Mouse (Mus musculus) heart, adult 2 months (tissue): Measurements from ENCODE around the gene Smg6. TPM values are rescaled to one million over a fixed set of nuclear protein-coding genes. Genes with fewer than 3 reads are reported as not detected.

Experiments
- DNase-seq, 2 experiments: peaks; one replicate each; pipeline ENCODE4 v3.0.0; 2021
- H3K27ac ChIP-seq: fragments of 200-600 bp; 2 replicates; pipeline ENCODE4 v1.8.1; 2022
- H3K27me3 ChIP-seq: fragments of 200-500 bp; 2 replicates; pipeline ENCODE4 v1.6.1; 2012; ENCODE audit warnings: mild to moderate bottlenecking, low read length, inconsistent platforms, mixed read lengths; ENCODE audit not compliant: control insufficient read depth, insufficient read depth
- H3K36me3 ChIP-seq: fragments of 200-500 bp; 2 replicates; pipeline ENCODE4 v1.6.1; 2012; ENCODE audit warnings: low read length, inconsistent platforms; ENCODE audit not compliant: control insufficient read depth, insufficient read depth
- H3K4me1 ChIP-seq: fragments of 200-500 bp; 2 replicates; pipeline ENCODE4 v1.6.1; 2011; ENCODE audit warnings: low read length; ENCODE audit not compliant: control insufficient read depth, insufficient read depth
- H3K4me3 ChIP-seq: fragments of 200-600 bp; 2 replicates; pipeline ENCODE4 v1.8.1; 2022
- H3K79me2 ChIP-seq: fragments of 200-500 bp; replicated peaks from 2 replicates; pipeline ENCODE4 v1.6.1; 2012; ENCODE audit warnings: mild to moderate bottlenecking, inconsistent platforms, low read length, moderate library complexity, mixed read lengths; ENCODE audit not compliant: control insufficient read depth, insufficient read depth
- H3K9ac ChIP-seq: fragments of 200-500 bp; 2 replicates; pipeline ENCODE4 v1.6.1; 2012; ENCODE audit warnings: low read depth, mild to moderate bottlenecking, control low read depth, inconsistent platforms, low read length, mixed read lengths
- CTCF ChIP-seq: fragments of 200-600 bp; IDR thresholded peaks from 2 replicates; pipeline ENCODE4 v1.8.1; 2022; ENCODE audit warnings: antibody characterized with exemption, mild to moderate bottlenecking, moderate library complexity
- EP300 ChIP-seq: fragments of 200-500 bp; IDR thresholded peaks from 2 replicates; pipeline ENCODE4 v1.6.1; 2011; ENCODE audit warnings: low read depth, low read length, control low read depth; ENCODE audit not compliant: insufficient read depth
- POLR2A ChIP-seq: fragments of 200-500 bp; IDR thresholded peaks from 2 replicates; pipeline ENCODE4 v1.6.1; 2011; ENCODE audit warnings: mild to moderate bottlenecking, low read depth, low read length, control low read depth; ENCODE audit not compliant: insufficient read depth
- WGBS: fragments of 180-500 bp; shearing (Covaris S2); methylation state at CpG from one replicate; pipeline ENCODE4 v1.1.7; 2018; 5-methylcytosine and 5-hydroxymethylcytosine counted together
- intact Hi-C: fragments of 180-260 bp; cut with DNase I; formaldehyde crosslinking; loops from one replicate; pipeline ENCODE4 v1.15.1; 2025
- polyA plus RNA-seq: library from polyadenylated mRNA; depleted of rRNA; stranded (reverse); fragments of >200 nt; gene quantifications from 2 replicates; pipeline ENCODE4 v1.2.3, GENCODE M21; 2012
- total RNA-seq, 2 experiments: library from RNA; stranded (reverse); gene quantifications; 2 replicates each; pipeline ENCODE4 v1.2.3; 2021

Smg6 gene
- total and polyA plus RNA-seq, 3 experiments: 17.8 to 19.5 (median 18.1) TPM

DNA sequence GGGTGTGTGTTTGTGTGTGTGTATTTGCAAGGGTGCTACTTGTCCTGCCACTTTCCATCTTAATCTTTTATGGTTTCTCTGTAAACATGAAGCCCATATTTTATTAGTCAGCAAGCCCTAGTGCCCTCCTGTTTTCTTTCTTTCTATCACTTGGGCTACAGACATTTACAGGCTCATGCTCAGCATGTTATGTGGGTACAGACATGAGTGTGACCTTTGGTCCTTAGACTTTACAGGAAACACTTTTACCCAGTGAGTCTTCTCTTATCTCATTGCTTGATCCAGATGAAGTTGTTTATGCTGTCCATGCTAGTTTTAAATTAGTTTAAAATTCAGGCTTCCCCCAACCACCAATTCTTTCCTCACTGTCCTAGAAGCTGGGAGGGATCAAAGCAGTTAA is 36.3 kb downstream of the Smg6 start:
- no peak overlapping the region for H3K9ac ChIP-seq
- peaks cover 4% of the 10 kb centered on the region for H3K4me1 ChIP-seq
- no peak for TF ChIP-seq EP300
- TF ChIP-seq CTCF: no peak
- TF ChIP-seq POLR2A: no peak
- H3K79me2 ChIP-seq: no peaks in the 10 kb centered on the region
- no peak for DNase-seq
- H3K27me3 ChIP-seq: no peaks in the 10 kb centered on the region
- H3K4me3 ChIP-seq: no peak overlapping the region
- intact Hi-C loops: no loop called here
- H3K27ac ChIP-seq: no peak overlapping the region
- H3K36me3 ChIP-seq: peaks cover 3% of the 10 kb centered on the region; the same call in 1 of the 2 replicates

DNA sequence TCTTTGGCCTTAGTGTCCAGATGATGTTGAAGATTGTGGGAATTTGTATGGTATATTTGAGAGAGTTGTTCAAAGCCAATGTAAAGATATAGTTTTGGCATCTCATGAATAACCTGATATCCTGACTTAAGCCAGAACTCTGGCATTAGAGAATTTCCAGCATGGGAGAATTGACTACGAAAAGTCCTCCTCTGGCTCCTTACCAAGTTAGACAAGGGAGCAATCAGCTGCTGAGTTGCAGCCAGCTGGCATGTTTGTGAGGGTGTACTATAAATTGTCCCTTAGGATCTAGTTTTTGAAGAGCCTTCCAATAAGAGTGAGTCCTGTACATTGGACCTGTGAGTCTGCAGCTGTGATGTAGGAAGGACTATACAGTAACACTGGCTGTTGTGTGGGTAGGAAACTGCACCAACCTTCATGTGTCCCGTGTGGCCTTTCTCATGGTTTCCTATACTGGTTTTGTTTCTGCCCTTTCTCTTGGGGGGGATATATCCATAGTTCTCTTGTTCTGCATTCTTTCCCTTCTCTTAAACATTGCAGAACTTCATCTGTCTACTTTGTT is 37.3 kb downstream of the Smg6 start:
- no peak for DNase-seq
- H3K4me3 ChIP-seq: no peak overlapping the region
- WGBS: 32% methylated on average over 2 of the region's 2 CpGs
- H3K9ac ChIP-seq: no peak overlapping the region
- intact Hi-C loops: no loop called here
- peaks cover 4% of the 10 kb centered on the region for H3K4me1 ChIP-seq
- no peaks in the 10 kb centered on the region for H3K27me3 ChIP-seq
- no peak for TF ChIP-seq CTCF
- TF ChIP-seq EP300: no peak
- TF ChIP-seq POLR2A: no peak
- peaks cover 3% of the 10 kb centered on the region; the same call in 1 of the 2 replicates for H3K36me3 ChIP-seq
- no peak overlapping the region for H3K27ac ChIP-seq
- no peaks in the 10 kb centered on the region for H3K79me2 ChIP-seq

- intact Hi-C loops: no loop called here
- Histone ChIP-seq H3K36me3 (peaks cover 3% of the 10 kb centered on the region; the same call in 1 of the 2 replicates), H3K4me3 (no peak overlapping the region), H3K4me1 (peaks cover 4% of the 10 kb centered on the region), H3K9ac (no peak overlapping the region), H3K79me2 (no peaks in the 10 kb centered on the region), H3K27ac (no peak overlapping the region), H3K27me3 (no peaks in the 10 kb centered on the region)
- WGBS: 77% methylated on average over 3 of the region's 3 CpGs
- no peak for TF ChIP-seq EP300
- DNase-seq: no peak
Observed at GRCm38 (mm10) chr11:74965516-74965915, 39.9 kb downstream of the Smg6 start.

GRCm38 (mm10) chr11:74973290-74974157 is 47.9 kb downstream of the Smg6 start:
- TF ChIP-seq EP300: no peak
- TF ChIP-seq CTCF: no peak
- no peak for TF ChIP-seq POLR2A
- Histone ChIP-seq H3K9ac (no peak overlapping the region), H3K36me3 (no peaks in the 10 kb centered on the region), H3K79me2 (no peaks in the 10 kb centered on the region), H3K27ac (no peak overlapping the region), H3K4me1 (no peaks in the 10 kb centered on the region), H3K27me3 (no peaks in the 10 kb centered on the region), H3K4me3 (no peak overlapping the region)
- intact Hi-C loops: no loop called here
- 73% methylated on average over 7 of the region's 7 CpGs for WGBS
- DNase-seq: no peak

DNA sequence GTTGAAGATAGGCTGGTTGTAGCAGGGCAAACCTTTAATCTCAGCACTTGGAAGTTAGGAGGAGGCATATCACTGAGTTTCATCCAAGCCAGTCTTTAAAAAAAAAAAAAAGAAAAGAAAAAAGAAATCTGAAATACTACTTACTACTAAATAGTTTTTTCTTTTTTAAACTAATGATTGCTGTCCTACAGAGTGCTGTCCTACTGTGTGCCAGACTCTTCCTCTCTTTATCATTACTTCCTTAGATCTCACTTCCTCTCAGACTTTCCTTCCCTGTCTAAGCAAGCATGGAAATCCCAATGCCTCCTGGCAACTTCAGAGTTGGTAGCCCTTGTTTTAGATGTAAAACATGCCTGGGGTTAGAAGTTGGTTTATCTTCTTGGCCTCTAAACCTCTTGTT is 49.0 kb downstream of the Smg6 start:
- Histone ChIP-seq H3K79me2 (no peaks in the 10 kb centered on the region), H3K27ac (no peak overlapping the region), H3K4me1 (no peaks in the 10 kb centered on the region), H3K36me3 (no peaks in the 10 kb centered on the region), H3K9ac (no peak overlapping the region), H3K27me3 (no peaks in the 10 kb centered on the region), H3K4me3 (no peak overlapping the region)
- intact Hi-C loops: no loop called here
- DNase-seq: no peak
- no peak for TF ChIP-seq CTCF
